Mouse (Mus musculus): ENCODE results near the gene Timm10. TPM values are rescaled to one million over a fixed set of nuclear protein-coding genes. Genes with fewer than 3 reads are reported as not detected.

Timm10 gene
- total and polyA plus RNA-seq, 3 experiments, result 129 to 193 TPM; not detected in 1

DNA sequence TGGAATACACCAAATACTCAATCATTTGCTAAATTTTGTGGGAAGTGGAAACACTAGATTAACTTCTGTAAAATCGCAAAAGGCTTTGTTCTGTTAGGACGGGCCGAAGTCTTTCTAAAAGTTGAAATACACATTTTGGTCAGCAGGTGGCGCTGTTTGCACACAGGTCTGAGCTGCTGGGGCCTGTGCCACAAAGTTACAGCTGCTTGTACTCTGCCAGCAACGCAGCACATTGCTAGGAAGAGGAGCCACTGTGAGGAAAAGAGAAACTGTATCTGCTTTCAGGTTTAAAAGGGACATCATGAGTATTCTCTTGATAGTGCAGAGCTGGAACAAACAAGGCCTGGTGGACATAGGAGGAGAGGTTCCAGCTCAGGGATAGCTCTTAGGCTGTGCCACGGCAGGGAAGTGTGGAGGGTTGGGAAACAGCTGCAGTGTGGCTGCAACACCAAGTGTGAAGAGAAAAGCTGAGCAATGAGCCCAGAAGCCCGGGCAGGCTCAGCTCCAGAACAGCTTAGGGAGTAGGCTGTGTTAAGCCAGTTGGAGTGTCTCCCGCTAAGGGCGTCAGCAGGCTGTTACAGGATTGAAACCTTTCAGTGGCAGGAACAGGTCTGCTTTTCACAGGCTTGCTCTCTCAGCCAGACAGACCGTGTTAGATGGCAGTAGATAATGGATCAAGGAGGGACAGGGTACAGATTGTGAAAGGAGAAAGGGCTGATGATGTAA lies 5.0 kb downstream of the Timm10 start:
- Histone ChIP-seq H3K36me3 (ENCODE audit: control insufficient read depth in 1 of 2, insufficient read depth in 2 of 2, low read length in 2 of 2) (peaks cover 0 to 9% of the 10 kb centered on the region in 2 experiments; a peak in 2 of 4 replicates), H3K9me3 (replicated peaks; ENCODE audit: insufficient read depth, low read length) (no peaks in the 10 kb centered on the region), H3K27ac (ENCODE audit: control insufficient read depth, low read depth, low read length) (no peak overlapping the region), H3K79me2 (ENCODE audit: control insufficient read depth, insufficient read depth, low read length, poor library complexity) (peaks cover 16% of the 10 kb centered on the region), H3K4me3 (ENCODE audit: control insufficient read depth in 1 of 2, insufficient read depth in 1 of 2, low read depth in 2 of 2, low read length in 2 of 2) (no peak overlapping the region), H3K9ac (ENCODE audit: control insufficient read depth, low read depth, low read length, poor library complexity, severe bottlenecking) (no peak overlapping the region), H3K4me1 (ENCODE audit: control insufficient read depth in 1 of 2, insufficient read depth in 2 of 2, low read length in 2 of 2) (peaks cover 0 to 9% of the 10 kb centered on the region in 2 experiments; a peak in 1 of 4 replicates), H3K27me3 (ENCODE audit: control insufficient read depth in 1 of 2, insufficient read depth in 2 of 2, low read length in 2 of 2) (no peaks in the 10 kb centered on the region)
- DNase-seq (ENCODE audit: low read depth, low spot score), result peak; percentile 93
- TF ChIP-seq NRF1 (IDR thresholded peaks at IDR 0.05; ENCODE audit: insufficient read depth, low read depth, low read length, poor library complexity, severe bottlenecking) (no peak), KAT2A (conservative IDR thresholded peaks at IDR 0.05; ENCODE audit: low read depth, low read length) (no peak), ZC3H11A (IDR thresholded peaks at IDR 0.05; ENCODE audit: low read depth, low read length) (peak; percentile 96), UBTF (IDR thresholded peaks at IDR 0.05; ENCODE audit: borderline replicate concordance, insufficient read depth, low read depth, low read length) (no peak), ETS1 (IDR thresholded peaks at IDR 0.05; ENCODE audit: low read depth, low read length) (0 out of 2 replicates have a peak, but pooled peaks have one; percentile 6), POLR2A (IDR thresholded peaks at IDR 0.05; ENCODE audit: control insufficient read depth in 1 of 2, insufficient read depth in 1 of 2, low read depth in 1 of 2, low read length in 2 of 2, poor library complexity in 1 of 2) (no peak), MAFK (IDR thresholded peaks at IDR 0.05; ENCODE audit: borderline replicate concordance, low read depth, low read length) (no peak), POLR2AphosphoS2 (IDR thresholded peaks at IDR 0.05; ENCODE audit: low read length) (no peak), SIN3A (IDR thresholded peaks at IDR 0.05; ENCODE audit: low read length) (peak; percentile 79), ZNF384 (IDR thresholded peaks at IDR 0.05; ENCODE audit: low read depth, low read length) (peak; percentile 10; the same call in 1 of the 2 replicates), RCOR1 (IDR thresholded peaks at IDR 0.05; ENCODE audit: low read depth, low read length) (0 out of 2 replicates have a peak, but pooled peaks have one; percentile 33), ZKSCAN1 (IDR thresholded peaks at IDR 0.05; ENCODE audit: low read depth, low read length) (no peak), BHLHE40 (IDR thresholded peaks at IDR 0.05; ENCODE audit: borderline replicate concordance, low read depth, low read length) (no peak), MXI1 (IDR thresholded peaks at IDR 0.05; ENCODE audit: low read depth, low read length) (peak; percentile 37; the same call in 1 of the 2 replicates), USF2 (IDR thresholded peaks at IDR 0.05; ENCODE audit: borderline replicate concordance in 1 of 2, insufficient read depth in 1 of 2, low read depth in 1 of 2, low read length in 2 of 2) (no peak), EP300 (IDR thresholded peaks at IDR 0.05; ENCODE audit: low read depth in 1 of 2, low read length in 2 of 2) (no peak), MAZ (IDR thresholded peaks at IDR 0.05; ENCODE audit: low read depth, low read length) (no peak), TCF12 (IDR thresholded peaks at IDR 0.05; ENCODE audit: low read depth, low read length) (no peak), SMC3 (IDR thresholded peaks at IDR 0.05; ENCODE audit: low read depth, low read length) (peak; percentile 96), MAX (IDR thresholded peaks at IDR 0.05; ENCODE audit: low read length) (no peak), TBP (IDR thresholded peaks at IDR 0.05; ENCODE audit: low read depth, low read length) (no peak), MYB (IDR thresholded peaks at IDR 0.05; ENCODE audit: low read depth, low read length) (no peak), NELFE (IDR thresholded peaks at IDR 0.05; ENCODE audit: low read depth, low read length) (no peak), HCFC1 (IDR thresholded peaks at IDR 0.05; ENCODE audit: low read depth, low read length) (peak; percentile 60; the same call in 1 of the 2 replicates), TAL1 (IDR thresholded peaks at IDR 0.05; ENCODE audit: low read length) (no peak), E2F4 (IDR thresholded peaks at IDR 0.05; ENCODE audit: borderline replicate concordance, low read depth, low read length) (no peak), GATA1 (IDR thresholded peaks at IDR 0.05; ENCODE audit: low read depth, low read length) (no peak), MEF2A (IDR thresholded peaks at IDR 0.05; ENCODE audit: extremely low read depth, insufficient replicate concordance, low read depth, low read length, poor library complexity, severe bottlenecking) (no peak), USF1 (IDR thresholded peaks at IDR 0.05; ENCODE audit: low read depth, low read length) (no peak), CTCF (IDR thresholded peaks at IDR 0.05 in 2 of 3, conservative IDR thresholded peaks at IDR 0.05 in 1 of 3; ENCODE audit: control insufficient read depth in 1 of 3, insufficient read depth in 1 of 3, low read depth in 2 of 3, low read length in 3 of 3, poor library complexity in 1 of 3, severe bottlenecking in 1 of 3) (peak; percentile 77 to 99 (median 86); a peak in 5 of 6 replicates), POLR2AphosphoS5 (IDR thresholded peaks at IDR 0.05; ENCODE audit: borderline replicate concordance, low read depth, low read length) (no peak), CHD2 (IDR thresholded peaks at IDR 0.05; ENCODE audit: low read length) (no peak), CHD1 (IDR thresholded peaks at IDR 0.05; ENCODE audit: low read depth, low read length) (no peak), ELF1 (IDR thresholded peaks at IDR 0.05; ENCODE audit: low read depth, low read length) (0 out of 2 replicates have a peak, but pooled peaks have one; percentile 28), JUND (IDR thresholded peaks at IDR 0.05; ENCODE audit: low read depth, low read length) (no peak), MYC (IDR thresholded peaks at IDR 0.05; ENCODE audit: low read depth, low read length) (no peak)
